Mouse (Mus musculus) heart, adult 8-10 months (tissue): Measurements from ENCODE around the gene Gm21725. TPM values are rescaled to one million over a fixed set of nuclear protein-coding genes. Genes with fewer than 3 reads are reported as not detected.
"Not testable (repeated sequence)": the region's sequence is repeated elsewhere in the genome, so short reads cannot be mapped to it uniquely, and the experiment has no call there.

Experiments
- DNase-seq: peaks from one replicate; pipeline ENCODE4 v3.0.0; 2022; ENCODE audit warnings: low spot score
- total RNA-seq, 4 experiments: library from RNA; stranded (reverse); gene quantifications; 2 replicates each; pipeline ENCODE4 v1.2.4; 2022

Gene Gm21725
- total RNA-seq = not detected

DNA sequence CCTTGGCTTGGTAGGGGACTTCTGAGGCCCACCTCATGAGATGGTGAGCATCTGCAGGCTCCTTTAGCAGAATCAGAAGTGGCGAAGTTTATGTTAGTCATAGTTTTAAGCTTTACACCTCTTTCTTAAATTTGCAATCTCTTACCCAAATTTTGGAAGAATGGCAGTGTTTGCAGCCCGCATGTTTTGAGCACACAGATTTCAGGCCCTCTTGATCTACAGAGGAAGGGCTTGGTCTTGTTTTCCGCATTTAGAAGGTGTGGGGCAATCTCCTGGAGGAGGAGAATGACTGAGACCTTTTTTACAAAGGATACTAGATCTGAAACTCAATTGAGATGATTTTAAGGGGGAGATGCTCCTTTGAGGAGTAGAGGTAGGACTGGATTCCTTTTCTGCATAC is at the start of gene Gm21725:
Gene Gm21725 (minus strand): TSS at position 101 of the 400 bp plus-strand sequence.
- not testable (repeated sequence) for DNase-seq

Other genes with a start within 250 kb of the Gm21725 start
- gene Gm21891, start 215.6 kb downstream of the Gm21725 start, total RNA-seq = not detected
- not detected for gene Gm21425, start 187.1 kb downstream of the Gm21725 start, total RNA-seq
- gene Gm21828, start 125.1 kb downstream of the Gm21725 start, total RNA-seq = not detected
- not detected for gene Gm21440, start 96.7 kb downstream of the Gm21725 start, total RNA-seq
- gene Gm21454, start 96.6 kb downstream of the Gm21725 start, total RNA-seq = not detected
- gene Gm21866, start 116.5 kb upstream of the Gm21725 start, total RNA-seq = not detected
- not detected for gene Gm20773, start 145.0 kb upstream of the Gm21725 start, total RNA-seq